Mouse (Mus musculus) urinary bladder, adult 18-20 months (tissue): Measurements from ENCODE around the gene Chchd6.

ENCODE experiments used
- DNase-seq, 2 experiments: peaks; one replicate each; pipeline ENCODE4 v3.0.0; 2022; ENCODE audit warnings: low spot score in 2 of 2, mixed read lengths in 2 of 2

The Chchd6 gene

GRCm38 (mm10) chr6:89407247-89407889 lies 188.1 kb downstream of the Chchd6 start:
- no peak for DNase-seq

DNA sequence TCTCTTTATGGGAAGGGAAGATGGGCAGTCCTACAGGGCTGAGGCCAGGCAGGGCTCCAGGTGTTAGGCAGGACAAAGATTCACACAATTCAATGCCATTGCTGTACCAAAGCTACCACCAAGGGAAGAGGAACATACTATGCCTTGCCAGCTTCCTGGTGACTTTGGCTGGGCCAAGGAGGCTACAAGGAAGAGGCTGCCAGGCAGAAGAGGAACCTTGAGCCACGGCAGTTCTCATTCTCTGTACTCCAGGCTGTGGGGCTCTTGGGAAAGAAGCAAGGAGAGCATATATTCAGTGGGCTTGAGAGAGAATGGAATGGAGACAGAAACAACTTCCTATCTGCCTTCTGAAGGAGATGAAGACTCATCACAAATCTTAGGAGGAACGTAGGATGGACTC lies 190.5 kb downstream of the Chchd6 start:
- DNase-seq = no peak

DNA sequence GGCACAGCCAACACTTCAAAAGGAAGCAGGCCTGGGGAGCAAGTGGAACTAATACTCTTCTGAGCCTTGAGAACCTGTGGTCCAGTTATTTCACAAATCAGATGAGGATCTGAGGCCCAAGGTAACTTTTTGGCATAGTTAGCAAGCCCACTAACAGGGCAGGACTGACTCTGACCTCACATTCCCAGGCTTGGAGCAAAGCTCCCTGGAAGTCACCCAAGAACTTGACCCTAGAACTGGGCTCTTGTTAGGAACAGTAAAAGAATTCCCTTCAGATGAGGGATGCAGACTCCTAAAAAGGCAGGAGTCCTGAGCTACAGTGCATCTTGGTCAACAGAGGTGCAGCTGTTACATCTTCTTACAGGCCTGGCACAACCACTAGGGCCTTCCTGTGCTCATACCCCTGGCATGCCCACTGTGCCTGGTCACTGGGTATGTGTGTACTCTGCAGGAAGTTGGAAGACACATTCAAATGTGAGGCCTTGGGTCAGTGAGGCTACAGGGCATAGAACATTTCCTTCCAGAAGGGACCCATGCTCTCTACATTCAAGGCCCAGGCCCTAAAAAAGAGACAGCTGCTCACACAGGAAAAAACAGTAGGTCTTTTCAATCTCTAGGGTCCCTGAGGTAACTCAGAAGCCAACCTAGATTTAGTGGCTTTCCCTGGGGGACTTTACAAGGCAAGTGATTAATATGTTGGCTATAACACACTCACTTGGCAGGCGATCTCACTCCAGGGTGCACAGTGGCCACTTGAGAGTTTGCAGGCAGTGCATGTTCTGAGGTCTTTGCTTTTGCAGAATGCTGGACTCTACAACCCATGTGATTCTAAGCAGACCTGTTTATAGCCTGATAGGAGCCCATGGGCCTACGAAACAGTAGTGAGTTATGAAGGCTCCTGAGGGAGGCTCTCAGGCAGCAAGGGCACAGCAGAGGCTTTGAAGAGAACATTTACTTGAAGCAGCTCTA lies 191.9 kb downstream of the Chchd6 start:
- DNase-seq = no peak

GRCm38 (mm10) chr6:89402406-89402805 lies 193.0 kb downstream of the Chchd6 start:
- no peak for DNase-seq

DNA sequence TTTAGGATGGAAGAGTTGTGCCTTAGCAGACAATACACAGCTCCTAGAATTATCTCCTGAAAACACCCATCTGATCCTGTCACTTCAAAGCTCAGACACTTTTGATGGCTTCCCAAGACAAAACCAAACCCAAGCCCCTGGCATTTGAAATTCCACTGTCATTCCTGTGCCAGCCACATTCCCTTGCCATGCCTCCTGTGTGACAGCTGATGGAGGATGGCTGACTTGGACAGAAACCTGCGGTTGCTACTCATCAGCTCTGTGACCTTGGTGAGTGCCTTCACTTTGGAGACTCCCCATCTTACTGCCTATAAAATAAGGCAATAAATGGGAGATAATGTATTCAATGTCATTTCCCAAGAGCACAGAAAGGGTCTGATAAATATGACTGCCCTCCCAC lies 195.9 kb downstream of the Chchd6 start:
- DNase-seq = no peak

DNA sequence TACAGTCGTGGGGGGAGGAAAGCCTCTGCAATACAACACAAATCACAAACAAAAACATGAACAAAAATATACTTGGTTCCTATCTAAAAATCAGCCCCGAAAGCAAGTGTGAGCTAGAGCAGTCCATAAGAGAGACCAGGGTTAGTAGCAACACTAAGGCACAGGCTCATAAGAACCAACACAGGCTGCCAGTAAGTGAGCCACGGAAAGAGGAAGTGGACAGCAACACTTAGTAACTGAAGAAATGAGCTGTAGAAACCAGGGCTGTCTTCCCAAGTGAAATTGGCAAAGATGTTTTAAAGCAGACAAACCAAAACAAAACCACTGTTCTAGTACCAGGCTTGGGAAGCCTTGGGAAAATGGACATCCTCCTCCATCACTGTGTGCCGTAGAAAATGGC lies 197.5 kb downstream of the Chchd6 start:
- DNase-seq = no peak

DNA sequence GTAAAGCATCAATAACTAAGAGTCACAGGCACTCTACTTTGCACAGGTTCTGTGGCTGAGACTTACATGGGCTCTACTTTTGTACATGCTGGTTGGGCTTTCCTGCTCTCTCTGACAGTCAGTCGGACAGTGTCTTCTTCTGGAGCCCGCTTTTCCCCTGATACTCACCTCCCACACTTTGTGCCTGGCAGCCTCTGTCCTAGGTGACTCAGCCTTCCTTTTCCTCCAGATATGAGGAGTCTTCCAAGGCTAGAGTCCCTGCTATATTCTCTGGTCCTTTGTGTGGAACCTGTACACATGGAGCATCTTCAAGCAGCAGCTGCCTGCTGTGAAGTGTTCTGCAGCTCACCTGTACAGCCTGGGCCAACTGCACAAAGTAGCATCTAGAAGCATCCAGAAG lies 201.6 kb downstream of the Chchd6 start:
- no peak for DNase-seq

GRCm38 (mm10) chr6:89392213-89392612 lies 203.2 kb downstream of the Chchd6 start:
- DNase-seq = no peak

DNA sequence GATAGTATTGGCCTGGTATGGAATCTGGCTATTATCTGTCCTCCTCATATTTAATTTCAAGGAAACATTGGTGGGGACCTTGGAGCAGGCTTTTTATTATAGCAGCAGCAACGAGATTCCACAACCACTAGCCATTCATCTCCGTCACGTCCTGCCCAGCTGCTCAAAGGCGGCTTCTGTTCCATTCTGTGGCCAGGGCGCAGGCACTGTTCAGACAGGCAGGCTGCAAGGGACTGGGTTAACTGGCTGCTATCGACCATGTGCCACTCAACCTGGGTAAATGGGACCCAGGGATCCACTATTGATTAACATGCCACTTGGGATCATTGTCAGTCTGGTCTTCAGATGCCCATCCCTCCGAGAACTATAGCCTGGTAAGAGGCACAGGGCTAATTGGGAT lies 205.7 kb downstream of the Chchd6 start:
- DNase-seq = no peak

DNA sequence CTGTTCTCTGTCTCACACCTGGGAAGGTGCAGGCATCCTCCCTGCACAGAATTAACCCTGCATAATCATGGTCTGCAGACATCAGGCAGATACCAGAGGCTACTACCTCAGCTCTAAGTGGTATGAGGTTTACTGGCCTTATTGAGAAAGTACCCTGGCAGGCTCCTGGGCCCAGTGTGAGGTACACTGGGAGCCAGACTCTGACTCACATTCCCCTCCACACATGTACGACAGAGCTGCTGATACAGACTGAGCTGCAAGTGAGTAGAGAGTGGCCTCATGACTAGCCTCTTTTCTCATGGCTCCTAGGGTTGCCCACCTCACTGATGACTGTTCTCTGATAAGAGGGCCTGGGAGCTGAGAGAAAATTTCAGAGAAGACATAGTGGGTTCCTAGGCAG lies 208.5 kb downstream of the Chchd6 start:
- no peak for DNase-seq

DNA sequence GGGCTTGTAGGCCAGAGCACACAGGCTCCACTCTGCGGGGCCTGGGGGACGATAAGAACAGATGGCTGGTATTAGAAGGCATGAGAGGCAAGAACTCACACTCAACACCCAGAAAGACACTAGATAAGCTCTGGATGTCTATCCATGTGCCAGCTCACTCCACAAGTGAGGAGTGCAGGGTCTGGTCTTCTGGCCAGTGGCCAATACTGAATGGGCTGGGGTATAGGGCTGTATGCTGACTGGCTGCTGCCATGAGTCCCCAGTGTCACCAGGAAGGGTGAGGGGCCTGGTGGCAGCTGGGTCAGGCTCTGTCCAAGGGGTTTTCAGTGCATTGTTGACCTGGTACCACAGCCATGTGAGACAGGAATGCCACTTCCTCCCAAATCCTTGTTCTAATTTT lies 210.8 kb downstream of the Chchd6 start:
- no peak for DNase-seq

DNA sequence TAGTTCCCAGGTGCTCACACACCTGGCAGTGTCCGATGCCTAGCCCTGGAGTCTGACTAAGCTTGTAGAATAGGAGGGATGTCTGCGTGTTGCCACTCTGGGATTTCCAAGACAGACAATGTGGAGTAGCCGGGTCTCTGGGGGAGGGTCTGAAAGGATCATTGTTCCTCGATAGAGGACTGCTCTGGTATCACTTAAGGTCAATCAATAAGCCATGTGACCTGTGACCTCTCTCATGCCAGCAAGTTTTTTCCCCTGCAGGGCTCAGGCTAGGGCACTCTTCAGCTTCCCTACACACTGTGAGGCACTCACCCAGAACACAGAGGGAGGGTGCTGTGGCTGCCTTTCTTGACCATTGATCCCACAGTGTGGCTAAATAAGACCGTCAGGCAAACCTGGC lies 213.6 kb downstream of the Chchd6 start:
- DNase-seq = no peak

GRCm38 (mm10) chr6:89381172-89381571 lies 214.3 kb downstream of the Chchd6 start:
- DNase-seq = no peak

GRCm38 (mm10) chr6:89380751-89381150 lies 214.7 kb downstream of the Chchd6 start:
- DNase-seq = no peak

GRCm38 (mm10) chr6:89378264-89378663 lies 217.2 kb downstream of the Chchd6 start:
- DNase-seq = no peak

DNA sequence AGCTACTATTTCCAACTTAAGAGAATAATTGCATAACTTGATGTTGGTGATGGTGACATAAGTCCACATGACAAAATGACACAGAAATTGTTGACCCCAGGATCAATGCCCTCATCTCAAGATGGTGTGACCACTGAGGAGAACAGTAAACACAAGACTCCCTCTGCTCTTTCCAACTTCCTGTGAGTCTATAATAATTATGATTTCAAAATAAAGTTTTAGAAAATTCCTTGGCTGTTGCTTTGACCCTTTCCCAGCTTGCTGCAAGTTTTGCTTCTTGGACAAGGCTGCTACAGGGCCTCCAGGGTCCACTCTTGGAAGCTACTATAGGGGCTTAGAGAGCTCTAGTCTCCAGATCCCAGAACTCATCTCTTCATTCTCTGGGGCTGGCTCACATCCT lies 226.6 kb downstream of the Chchd6 start:
- no peak for DNase-seq

- DNase-seq = no peak
Measured at GRCm38 (mm10) chr6:89364342-89364741, 231.1 kb downstream of the Chchd6 start.

- no peak for DNase-seq
Measured at GRCm38 (mm10) chr6:89363107-89363451, 232.4 kb downstream of the Chchd6 start.

DNA sequence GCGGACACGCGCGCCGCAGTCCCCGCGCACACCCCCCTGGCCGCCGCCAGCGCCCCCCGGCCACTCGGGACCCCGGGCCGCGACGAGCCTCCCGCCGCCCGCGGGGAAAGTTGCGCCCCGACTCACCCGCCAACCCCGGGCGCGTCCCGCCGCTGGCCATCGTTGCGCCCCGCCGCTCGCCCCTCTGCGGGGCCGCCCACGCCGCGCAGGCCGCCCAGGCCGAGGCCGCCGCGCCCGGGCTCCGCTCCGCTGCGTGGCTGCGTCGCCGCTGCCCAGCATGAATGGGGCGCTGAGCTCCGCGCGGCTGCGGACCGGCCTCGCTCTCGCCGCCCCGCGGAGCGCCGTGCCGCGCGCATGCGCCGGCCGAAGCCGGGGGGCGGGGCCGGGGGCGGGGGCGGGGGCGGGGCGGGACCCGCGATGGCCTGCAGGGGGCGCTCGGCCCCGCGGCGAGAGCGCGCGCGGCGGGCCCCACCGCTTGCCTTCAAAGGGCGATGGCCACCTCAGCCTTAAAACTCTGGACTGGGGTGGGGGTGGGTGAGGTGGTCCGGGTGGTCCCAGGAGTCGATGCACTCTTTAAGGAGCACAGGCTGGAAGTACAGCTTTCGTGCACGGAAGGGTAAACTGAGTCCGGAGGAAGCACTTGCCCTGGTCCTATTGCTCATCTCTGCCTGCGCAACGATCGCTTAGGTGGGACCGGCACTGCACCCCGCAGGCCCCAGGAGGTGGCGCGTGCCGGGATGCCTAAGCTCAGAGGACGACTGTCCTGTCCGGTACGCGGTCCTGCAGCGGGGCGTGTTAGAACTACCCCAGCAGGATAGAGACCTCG lies 233.0 kb downstream of the Chchd6 start, which contains the start of gene Plxna1:
TSS of gene Plxna1 (minus strand) at position 340 of the 826 bp plus-strand sequence.
- peak in 1 of 2 experiments; percentile 58 for DNase-seq

- DNase-seq = peak in 1 of 2 experiments; percentile 72
Measured at GRCm38 (mm10) chr6:89361418-89362280, 233.8 kb downstream of the Chchd6 start.
